Mouse (Mus musculus) c-Kit-positive CD71-positive TER-119-positive erythroid progenitor cells, embryonic 14.5 days (primary cell): ENCODE measurements at regions not wholly inside any gene's neighbourhood (a gene's known extent, or its start where the extent isn't known, plus 50 kb on each side); places are given as distances from the start of the nearest gene placed in this dataset.

Experiments
- DNase-seq: peaks from one replicate; pipeline ENCODE4 v3.0.0-alpha.2; 2013; ENCODE audit warnings: low spot score

DNA sequence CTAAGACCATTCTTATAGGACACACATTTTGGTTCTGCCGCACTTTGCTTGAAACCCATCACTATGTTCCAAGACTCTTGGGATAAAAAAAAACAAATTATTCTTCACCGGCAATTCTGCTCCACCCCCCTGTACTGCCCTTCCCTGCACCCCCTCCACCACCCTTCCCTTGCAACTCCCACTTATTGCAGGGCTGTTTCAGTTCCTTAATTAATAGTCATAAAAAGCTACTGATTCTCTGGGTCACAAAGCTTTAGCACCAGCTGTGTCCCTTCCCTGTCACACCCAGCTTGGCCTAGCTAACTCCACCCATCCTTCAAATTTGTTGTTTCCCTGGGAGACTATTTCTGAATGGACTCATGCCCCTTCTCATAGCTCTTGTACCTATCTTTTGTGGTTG lies 687.4 kb downstream of the Gm826 start:
- no peak for DNase-seq

DNA sequence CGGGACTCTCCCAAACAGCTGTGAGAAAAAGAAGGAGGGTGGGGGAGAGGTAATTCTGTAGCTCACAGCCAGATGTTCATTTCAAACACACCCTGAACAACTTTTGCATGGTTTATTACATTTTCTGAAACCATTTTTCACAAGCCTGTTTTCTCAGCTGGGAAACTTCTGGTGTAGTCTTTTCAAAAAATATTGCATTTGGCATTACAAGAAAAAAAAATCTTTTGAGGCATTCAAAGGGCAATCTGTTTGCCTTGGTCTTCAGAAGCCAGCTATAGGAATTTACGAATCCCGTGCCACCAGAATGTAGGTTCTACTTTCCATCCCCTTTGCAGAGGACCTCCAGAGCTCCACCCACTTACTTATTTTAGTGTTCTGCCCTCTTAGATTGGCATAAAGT lies 681.7 kb downstream of the Gm826 start:
- no peak for DNase-seq

DNA sequence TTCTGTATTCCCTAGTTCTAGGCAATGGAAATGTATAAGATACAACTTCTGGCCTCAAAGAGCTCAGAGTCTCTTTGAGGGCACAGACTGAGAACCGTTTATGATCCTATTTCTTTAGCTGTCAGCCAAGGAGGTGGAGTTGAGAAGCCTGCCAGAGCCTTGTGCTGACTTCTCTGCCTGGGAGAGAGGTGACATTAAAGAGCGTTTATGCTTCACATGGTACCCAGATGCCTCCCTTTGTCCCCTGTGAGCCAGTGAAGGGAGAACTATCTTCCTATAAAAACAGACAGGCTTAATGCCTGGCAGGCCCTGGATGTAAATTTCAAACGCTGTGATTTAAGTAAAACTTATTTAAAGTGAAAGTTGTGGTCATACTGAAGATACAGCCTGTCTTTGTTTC lies 657.1 kb downstream of the Gm826 start:
- no peak for DNase-seq

DNA sequence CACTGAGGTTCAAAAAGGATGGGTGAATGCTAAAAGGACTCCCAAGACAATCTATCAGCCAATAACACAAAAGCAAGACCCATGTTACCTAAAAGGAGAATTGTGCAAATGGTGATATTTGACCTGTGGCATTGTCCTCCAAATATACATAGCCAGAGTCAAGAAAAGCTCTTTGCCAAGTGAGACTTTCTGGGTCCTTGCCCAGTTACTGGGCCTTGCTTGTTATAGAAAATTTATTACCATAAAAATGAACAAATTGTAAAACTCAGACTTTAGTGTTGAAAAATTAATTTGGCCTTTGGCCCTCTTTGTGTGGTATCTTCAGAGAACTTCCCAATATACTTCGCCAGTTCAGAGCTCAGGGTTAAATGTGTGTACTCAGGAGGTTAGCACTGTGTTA lies 653.3 kb downstream of the Gm826 start:
- no peak for DNase-seq

DNA sequence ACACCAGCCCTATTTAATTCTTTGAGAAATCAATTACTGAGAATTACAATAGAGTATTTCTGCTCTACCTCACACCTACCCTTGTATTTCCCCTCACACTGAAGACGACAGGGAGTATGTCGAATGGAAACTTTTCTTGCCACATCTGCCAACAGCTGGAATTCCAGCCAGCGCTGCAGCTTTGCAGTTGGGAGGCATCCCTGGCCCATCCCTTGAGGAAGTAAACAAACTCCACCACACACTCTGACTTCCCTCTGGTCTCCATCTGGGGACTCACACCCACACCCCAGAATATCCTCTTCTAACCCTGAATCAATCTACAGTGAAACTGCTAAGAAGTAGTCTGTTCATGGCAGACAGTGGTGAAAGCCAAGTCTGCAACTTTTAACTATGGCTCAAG lies 630.9 kb downstream of the Gm826 start:
- no peak for DNase-seq

DNA sequence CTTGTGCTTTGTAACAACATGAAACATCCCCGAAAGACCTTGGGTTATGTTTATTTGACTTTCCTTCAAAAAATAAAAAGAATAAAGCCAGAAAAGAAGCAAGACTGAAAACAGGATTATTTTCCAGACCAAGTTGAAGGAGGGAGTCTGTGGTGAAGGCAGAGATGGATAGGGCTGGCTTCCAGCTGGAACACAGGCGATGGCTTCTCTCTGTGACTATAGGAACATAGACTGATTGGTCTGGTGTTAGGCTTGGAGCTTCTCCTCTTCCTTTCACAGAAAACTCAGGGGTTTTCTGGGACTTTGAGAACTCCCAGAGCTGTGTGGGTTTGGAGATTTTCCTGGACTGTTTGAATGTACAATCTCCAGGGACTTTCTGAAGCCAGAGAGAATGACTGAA lies 625.8 kb downstream of the Gm826 start:
- no peak for DNase-seq

DNA sequence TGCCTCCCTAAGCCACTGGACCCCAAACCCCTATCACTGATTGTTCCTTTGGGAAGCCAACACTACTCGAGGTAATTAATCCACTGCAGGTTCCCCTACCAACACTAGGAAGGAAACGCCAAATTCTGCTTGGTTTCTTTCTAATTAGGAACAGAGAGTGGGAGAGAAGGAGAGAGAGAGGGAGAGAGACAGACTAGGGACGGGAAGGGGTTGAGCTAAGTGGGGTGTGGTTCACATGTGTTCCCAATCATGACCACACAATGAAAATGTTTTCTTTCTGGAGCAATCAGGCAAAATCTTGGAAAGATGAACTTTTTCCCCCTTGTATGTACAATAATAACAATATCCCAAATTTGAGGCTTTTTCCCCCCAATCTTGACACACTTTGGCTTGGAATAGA lies 619.3 kb downstream of the Gm826 start:
- no peak for DNase-seq

DNA sequence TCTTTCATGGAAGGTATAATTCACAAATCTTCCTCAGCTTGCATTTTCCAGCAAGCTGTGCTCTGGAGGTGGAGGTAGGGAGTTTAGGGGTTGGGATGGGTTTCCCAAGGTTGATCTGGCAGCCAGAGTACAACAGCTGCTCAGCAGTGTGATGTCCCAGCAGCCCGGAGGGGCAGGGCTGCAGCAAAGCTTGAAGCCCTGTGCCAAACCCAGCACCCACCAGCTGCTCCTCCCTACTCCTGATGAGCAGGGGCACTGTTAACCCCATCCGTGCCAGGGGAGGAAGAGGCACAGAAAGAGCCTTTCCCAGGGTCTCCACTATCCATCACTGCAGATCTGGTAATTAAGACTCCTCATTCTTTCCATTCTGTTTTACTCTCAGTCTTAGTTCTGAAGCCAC lies 615.2 kb downstream of the Gm826 start:
- DNase-seq: no peak

DNA sequence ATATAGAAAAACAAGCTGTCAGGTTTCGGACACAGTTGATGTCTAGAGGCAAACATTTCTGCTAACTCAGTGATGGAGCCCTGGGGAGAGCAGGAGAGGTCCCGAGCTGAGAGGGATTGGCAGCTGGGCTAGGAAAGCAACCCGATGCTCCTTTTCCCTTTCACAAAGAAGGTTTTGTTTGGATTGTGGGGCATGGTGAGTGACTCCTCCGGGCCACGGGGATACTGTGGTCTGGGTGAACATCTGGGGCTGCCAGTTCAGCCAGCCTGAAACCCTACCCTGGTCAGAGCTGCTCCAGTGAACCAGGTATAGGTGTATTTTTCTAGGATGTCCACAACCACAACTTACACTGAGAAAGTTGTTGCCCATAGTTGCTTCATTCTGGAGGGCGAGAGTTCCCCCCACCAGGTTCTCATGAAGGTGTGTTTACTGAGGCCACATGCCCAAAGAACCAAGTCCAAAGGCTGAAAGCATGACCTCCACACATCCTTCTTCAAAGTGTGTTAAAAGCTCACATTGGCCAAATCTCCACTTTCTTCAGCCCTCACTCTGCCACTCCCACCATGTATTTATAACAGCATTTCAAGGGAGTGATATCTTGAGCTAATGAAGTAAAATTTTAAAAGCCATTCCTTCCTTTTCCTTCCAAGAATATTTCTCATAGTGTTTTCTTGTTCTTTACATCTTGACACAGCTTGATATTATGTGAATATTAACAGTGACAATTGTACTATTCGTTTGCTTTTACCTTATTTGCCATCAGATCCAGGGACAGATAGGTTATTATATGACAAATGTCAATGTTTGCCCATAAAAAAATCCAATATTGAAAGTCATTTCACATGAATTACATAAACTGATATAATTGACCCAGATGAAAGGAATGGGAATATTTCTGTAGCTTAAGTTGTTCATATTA lies 608.5 kb downstream of the Gm826 start:
- no peak for DNase-seq

DNA sequence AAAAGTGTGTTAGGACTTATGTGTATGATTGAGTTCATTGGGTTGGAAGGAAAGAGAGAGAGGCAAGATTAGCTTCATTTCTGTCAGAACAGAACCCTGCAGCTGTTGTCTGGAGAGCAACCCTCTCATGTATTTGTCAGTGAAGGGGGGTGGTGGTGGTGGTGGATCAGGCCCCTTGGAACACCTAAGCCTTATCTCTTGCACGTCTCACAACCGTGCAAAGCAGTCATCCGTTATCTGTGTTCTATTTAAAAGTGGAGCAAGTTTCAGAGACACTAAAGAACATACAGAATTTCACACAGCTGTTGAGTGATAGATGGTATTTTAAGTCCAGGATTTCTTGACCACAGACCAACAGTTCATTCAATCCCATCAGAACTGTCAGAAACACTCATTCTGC lies 604.7 kb downstream of the Gm826 start:
- DNase-seq: no peak

DNA sequence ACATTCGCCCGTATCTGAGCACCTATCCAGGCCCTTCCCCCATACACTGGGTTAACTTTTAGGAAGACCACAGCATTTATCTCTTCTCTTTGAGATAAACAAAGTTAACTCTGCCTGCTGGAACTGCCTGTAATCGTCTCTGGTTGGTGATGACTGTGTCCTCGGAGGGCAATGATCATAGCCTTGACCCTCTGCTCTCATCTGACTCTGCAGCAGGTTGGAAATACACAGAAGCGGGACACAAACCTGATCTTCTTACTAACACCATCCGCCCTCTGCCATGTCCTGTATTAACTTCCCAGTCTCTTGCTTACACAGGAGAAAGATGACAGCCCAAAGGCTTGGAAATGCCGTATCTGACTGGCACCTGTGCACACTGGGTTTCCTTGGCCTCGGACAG lies 603.7 kb downstream of the Gm826 start:
- DNase-seq: no peak

DNA sequence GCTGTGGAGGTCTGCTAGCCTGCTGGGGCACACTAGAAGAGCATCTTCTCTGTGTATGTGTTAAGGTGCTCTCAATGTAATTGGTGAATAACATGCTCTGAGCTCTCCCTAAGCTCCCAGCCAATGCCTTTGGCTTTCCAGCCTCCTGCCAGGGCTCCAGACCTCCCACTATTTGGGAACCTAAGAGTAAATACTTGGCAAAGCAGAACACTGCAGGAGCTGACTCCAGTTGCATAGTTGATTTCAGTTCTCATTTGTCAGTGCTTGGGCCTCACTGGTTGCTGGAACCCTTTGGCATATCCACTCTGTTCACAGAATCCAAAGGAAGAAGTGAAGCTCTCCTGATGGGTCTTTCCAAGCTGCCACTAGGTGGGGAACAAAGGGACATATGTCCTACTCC lies 602.7 kb downstream of the Gm826 start:
- no peak for DNase-seq

DNA sequence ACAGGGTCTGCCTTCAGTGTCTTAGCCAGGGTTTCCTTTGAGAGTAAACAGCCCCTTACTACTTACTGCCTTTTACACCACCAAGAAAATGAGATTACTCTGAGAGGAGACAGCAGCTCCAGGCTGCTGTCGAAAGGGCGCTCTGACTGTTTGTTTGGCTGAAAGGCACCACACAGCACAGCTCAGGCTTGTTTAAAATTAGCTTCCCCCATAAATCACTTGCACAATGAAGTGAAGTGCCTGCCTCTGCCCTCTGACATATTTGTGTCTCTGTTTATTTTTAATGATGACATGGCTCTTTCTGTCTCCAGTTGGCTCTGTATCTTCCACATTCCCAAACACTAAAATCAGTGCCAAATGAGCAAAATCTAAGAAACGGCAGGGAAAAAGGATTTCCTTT lies 601.5 kb downstream of the Gm826 start:
- DNase-seq: no peak

DNA sequence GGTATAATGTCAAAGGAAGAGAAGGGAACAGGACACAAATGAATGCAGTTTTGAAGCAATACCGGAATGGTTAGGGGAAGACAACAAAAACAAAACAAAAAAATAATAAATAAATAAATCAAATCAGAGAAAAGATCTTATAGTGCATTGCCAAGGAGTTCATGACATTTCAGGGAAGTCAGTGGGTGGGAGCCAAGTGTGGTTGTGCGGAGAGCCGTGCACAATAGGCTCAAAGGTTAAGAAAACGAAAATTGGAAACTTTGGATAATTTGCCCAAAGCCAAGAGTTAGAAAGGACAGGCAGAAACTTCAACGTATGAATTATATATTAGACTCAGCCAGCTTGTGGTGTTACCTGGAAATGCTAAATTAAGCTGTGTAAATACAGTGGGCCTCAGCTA lies 599.4 kb downstream of the Gm826 start:
- no peak for DNase-seq

DNA sequence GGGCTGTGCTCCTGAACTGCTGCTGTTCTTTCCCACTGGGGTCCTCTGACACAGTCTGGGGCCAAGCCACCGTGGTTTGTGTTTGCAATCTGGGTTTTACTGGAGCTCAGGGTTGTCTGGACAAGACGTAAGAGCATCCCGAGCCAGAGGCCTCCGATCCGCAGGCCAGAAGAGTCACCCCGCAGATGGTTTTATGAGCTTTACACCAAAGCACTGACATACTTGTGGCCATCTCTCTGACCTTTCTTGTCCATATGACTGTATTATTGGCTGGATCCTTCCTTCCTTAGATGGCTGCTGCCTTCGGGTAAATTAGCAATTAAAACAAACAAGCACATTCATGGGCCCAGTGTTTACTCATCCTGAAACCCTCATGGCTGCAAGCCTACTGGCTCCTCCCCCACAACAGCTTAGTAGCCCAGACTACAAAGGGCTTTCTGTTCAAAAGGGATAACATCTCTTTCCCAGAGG lies 578.4 kb downstream of the Gm826 start:
- no peak for DNase-seq

DNA sequence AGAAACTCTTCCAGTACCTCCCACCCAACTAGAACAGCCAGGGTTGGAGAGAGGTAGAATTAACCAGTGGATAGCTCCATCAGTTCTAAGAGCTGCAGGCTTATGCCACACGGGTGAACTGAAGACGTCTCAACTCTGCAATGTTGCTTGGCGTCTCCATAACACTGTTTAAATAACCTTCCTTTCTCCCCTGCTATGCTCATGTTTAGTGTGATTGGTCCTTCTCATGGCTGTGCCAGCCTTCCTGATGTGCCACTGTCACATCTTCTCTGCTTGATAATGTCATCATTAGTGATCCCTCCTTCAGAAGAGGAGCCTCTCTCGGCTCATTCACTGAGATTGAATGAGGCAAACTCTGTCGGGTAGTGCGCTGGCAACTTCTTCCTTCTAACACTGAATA lies 573.2 kb downstream of the Gm826 start:
- no peak for DNase-seq

DNA sequence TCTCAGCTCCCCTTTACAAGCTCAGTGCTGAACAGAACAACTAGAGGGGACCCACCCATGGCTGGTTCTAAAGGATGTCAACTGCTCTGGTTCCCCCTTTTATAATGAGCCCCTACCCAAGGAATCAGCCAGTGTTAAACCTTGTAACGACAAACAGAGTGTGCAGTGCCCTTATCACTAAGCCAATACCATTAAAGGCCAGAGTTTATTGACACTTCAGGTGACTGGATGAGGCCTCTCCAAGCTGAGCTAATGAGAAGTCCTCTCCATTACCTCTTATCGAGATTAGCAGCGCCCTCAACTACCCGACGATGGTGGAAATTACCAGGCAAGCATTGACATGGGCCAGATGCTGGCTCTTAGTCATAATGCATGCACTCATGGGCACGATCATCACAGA lies 570.8 kb downstream of the Gm826 start:
- no peak for DNase-seq
